ENCODE assay signal across 20 mouse cellular contexts in the genomic region with DNA sequence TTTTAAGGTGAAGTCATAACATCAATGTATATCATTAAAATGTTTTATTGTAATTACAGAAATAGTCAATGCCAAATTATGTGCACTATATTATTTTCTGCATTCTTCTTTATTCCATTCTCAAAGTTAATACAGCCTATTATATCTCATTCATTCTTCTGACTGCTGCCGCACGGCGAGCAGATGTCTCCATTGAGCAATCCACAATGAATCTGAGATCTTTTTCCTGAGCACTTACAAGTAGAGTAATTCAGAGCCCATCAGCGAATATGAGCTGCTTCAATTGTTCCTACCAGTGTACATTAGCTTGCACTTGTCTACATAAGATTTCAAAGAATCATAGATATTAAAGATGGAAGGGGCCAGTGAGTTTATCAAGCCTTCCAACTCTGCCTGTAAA. TPM values are rescaled to one million over a fixed set of nuclear protein-coding genes. Genes with fewer than 3 reads are reported as not detected.
DNase-seq lines count a peak whose midpoint lies in the region; ATAC-seq and TF ChIP-seq lines count a peak whose summit lies in the region.
"Had no signal": no experiment of that assay in that cellular context is flagged by ENCODE, and none has a peak within 500 bp of the region (broad histone marks: within the 10 kb centered on the region; RNA-seq: fewer than 3 reads in every experiment).

No protein-coding gene starts in this region.

- H3K9me3 ChIP-seq in forebrain, embryonic 12.5 days, result no peaks in the 10 kb centered on the region
- peaks cover 3% of the 10 kb centered on the region for H3K9me3 ChIP-seq in forebrain, embryonic 11.5 days (ENCODE audit: control insufficient read depth, low read length)
- H3K9me3 ChIP-seq in forebrain, embryonic 15.5 days, result no peaks in the 10 kb centered on the region
- no peaks in the 10 kb centered on the region for H3K9me3 ChIP-seq in forebrain, postnatal 0 days (ENCODE audit: low read length)
- H3K9me3 ChIP-seq: embryonic facial prominence, embryonic 10.5 days; embryonic facial prominence, embryonic 12.5 days; G1E had no signal

- H3K9ac ChIP-seq in forebrain, embryonic 12.5 days, result no peak overlapping the region
- no peak overlapping the region for H3K9ac ChIP-seq in forebrain, embryonic 11.5 days (ENCODE audit: low read length)
- H3K9ac ChIP-seq in forebrain, embryonic 15.5 days (replicated peaks), result no peak overlapping the region
- H3K9ac ChIP-seq in forebrain, postnatal 0 days, result no peak overlapping the region
- H3K9ac ChIP-seq: embryonic facial prominence, embryonic 12.5 days had no signal

- H3K4me3 ChIP-seq in forebrain, embryonic 12.5 days (replicated peaks), result no peak overlapping the region
- no peak overlapping the region for H3K4me3 ChIP-seq in forebrain, embryonic 11.5 days (ENCODE audit: low read depth, low read length)
- no peak overlapping the region for H3K4me3 ChIP-seq in forebrain, embryonic 15.5 days
- H3K4me3 ChIP-seq in forebrain, postnatal 0 days (ENCODE audit: low read depth, low read length), result no peak overlapping the region
- H3K4me3 ChIP-seq: embryonic facial prominence, embryonic 10.5 days; embryonic facial prominence, embryonic 12.5 days had no signal

- 0 out of 2 replicates have a peak, but pooled peaks have one; percentile 44 for ATAC-seq in forebrain, embryonic 12.5 days (ENCODE audit: low FRiP score)
- no peak for ATAC-seq in forebrain, embryonic 11.5 days (replicated peaks; ENCODE audit: low FRiP score)
- 0 out of 2 replicates have a peak, but pooled peaks have one; percentile 42 for ATAC-seq in forebrain, embryonic 15.5 days (replicated peaks)
- peak; percentile 55; the same call in 1 of the 2 replicates for ATAC-seq in forebrain, postnatal 0 days
- ATAC-seq: activated CD4-positive, CD25-positive, alpha-beta regulatory T cell, adult 4 months; CD4-positive, CD25-positive, alpha-beta regulatory T cell, adult 4 months; Patski had no signal

- no peaks in the 10 kb centered on the region for H3K27me3 ChIP-seq in forebrain, embryonic 12.5 days
- no peaks in the 10 kb centered on the region for H3K27me3 ChIP-seq in forebrain, embryonic 11.5 days (ENCODE audit: control insufficient read depth, insufficient read depth, low read length)
- H3K27me3 ChIP-seq in forebrain, embryonic 15.5 days, result no peaks in the 10 kb centered on the region
- no peaks in the 10 kb centered on the region for H3K27me3 ChIP-seq in forebrain, postnatal 0 days (ENCODE audit: insufficient read depth, low read length)
- H3K27me3 ChIP-seq: CH12.LX; embryonic facial prominence, embryonic 12.5 days; Patski had no signal

- H3K4me1 ChIP-seq in forebrain, embryonic 12.5 days, result peaks cover 14% of the 10 kb centered on the region
- H3K4me1 ChIP-seq in forebrain, embryonic 11.5 days (replicated peaks; ENCODE audit: control insufficient read depth, insufficient read depth, low read length), result no peaks in the 10 kb centered on the region
- peaks cover 26% of the 10 kb centered on the region for H3K4me1 ChIP-seq in forebrain, embryonic 15.5 days
- no peaks in the 10 kb centered on the region; the same call in 1 of the 2 replicates for H3K4me1 ChIP-seq in forebrain, postnatal 0 days (ENCODE audit: insufficient read depth)

- H3K4me2 ChIP-seq in forebrain, embryonic 12.5 days, result no peak overlapping the region
- no peak overlapping the region for H3K4me2 ChIP-seq in forebrain, embryonic 11.5 days (ENCODE audit: low read depth, low read length, severe bottlenecking)
- H3K4me2 ChIP-seq in forebrain, embryonic 15.5 days (replicated peaks), result no peak overlapping the region
- H3K4me2 ChIP-seq in forebrain, postnatal 0 days (ENCODE audit: low read depth), result no peak overlapping the region
- H3K4me2 ChIP-seq: embryonic facial prominence, embryonic 12.5 days had no signal

- TF ChIP-seq CTCF in brain, embryonic 14.5 days (IDR thresholded peaks at IDR 0.05; ENCODE audit: borderline replicate concordance, extremely low read depth, insufficient read depth, insufficient read length), result no peak
- no peak for TF ChIP-seq CTCF in forebrain, postnatal 0 days (IDR thresholded peaks at IDR 0.05; ENCODE audit: low read depth)

- 76% methylated on average over 4 of the region's 4 CpGs for WGBS in forebrain, embryonic 12.5 days
- 87% methylated on average over 4 of the region's 4 CpGs for WGBS in forebrain, embryonic 11.5 days
- WGBS in forebrain, embryonic 15.5 days, result 63% methylated on average over 4 of the region's 4 CpGs
- 69% methylated on average over 4 of the region's 4 CpGs for WGBS in forebrain, postnatal 0 days

- no peak for DNase-seq in forebrain, embryonic 11.5 days (ENCODE audit: low spot score)
- DNase-seq in brain, embryonic 14.5 days (ENCODE audit: low read depth), result peak; percentile 53
- DNase-seq in forebrain, postnatal 0 days, result no peak
- DNase-seq in right cerebral cortex, postnatal 10 days (ENCODE audit: low spot score in 2 of 2), result no peak
- no peak for DNase-seq in cerebellum, postnatal 10 days
- DNase-seq: adrenal gland, adult 8-10 months; adrenal gland, postnatal 14 days; adrenal gland, postnatal 36 days; B cell, adult 2 months; cerebellum, adult 18-20 months; cerebellum, postnatal 25 days had no signal

- H3K36me3 ChIP-seq in forebrain, embryonic 12.5 days (replicated peaks), result peaks cover 11% of the 10 kb centered on the region
- peaks cover 3% of the 10 kb centered on the region; the same call in 1 of the 2 replicates for H3K36me3 ChIP-seq in forebrain, embryonic 11.5 days (ENCODE audit: control insufficient read depth, insufficient read depth, low read length)
- H3K36me3 ChIP-seq in forebrain, embryonic 15.5 days, result peaks cover 9% of the 10 kb centered on the region; the same call in 1 of the 2 replicates
- no peaks in the 10 kb centered on the region for H3K36me3 ChIP-seq in forebrain, postnatal 0 days (ENCODE audit: insufficient read depth)
- H3K36me3 ChIP-seq: G1E had no signal

- no peak overlapping the region for H3K27ac ChIP-seq in forebrain, embryonic 12.5 days
- H3K27ac ChIP-seq in forebrain, embryonic 11.5 days (ENCODE audit: low read depth, low read length), result no peak overlapping the region
- peak overlapping the region; percentile 63; the same call in 1 of the 2 replicates for H3K27ac ChIP-seq in forebrain, embryonic 15.5 days (replicated peaks)
- H3K27ac ChIP-seq in forebrain, postnatal 0 days (ENCODE audit: low read depth, low read length), result no peak overlapping the region
- H3K27ac ChIP-seq: embryonic facial prominence, embryonic 10.5 days; embryonic facial prominence, embryonic 12.5 days had no signal

- no peak for TF ChIP-seq POLR2A in brain, embryonic 14.5 days (IDR thresholded peaks at IDR 0.05; ENCODE audit: borderline replicate concordance, extremely low read depth, insufficient read depth, insufficient read length, poor library complexity, severe bottlenecking)

RNA-seq across cellular contexts. Expression of gene Bcl9, which starts 12.8 kb away (rescaled TPM):
- polyA plus RNA-seq in forebrain, embryonic 12.5 days (2016; fragmentation: Nextera tagmentation; extraction: Ambion mirVana), result 82.8 and 91.9 TPM in 2 replicates
- polyA plus RNA-seq in forebrain, embryonic 11.5 days (2014; fragmentation: Nextera tagmentation; extraction: Ambion mirVana), result 81.8 and 82.1 TPM in 2 replicates
- 37.4 and 77.8 TPM in 2 replicates for polyA plus RNA-seq in brain, embryonic 14.5 days (2012; rRNA removed)
- polyA plus RNA-seq in forebrain, embryonic 15.5 days (2015; fragmentation: Nextera tagmentation; extraction: Ambion mirVana), result 111 and 113 TPM in 2 replicates
- 32.5 and 46.4 TPM in 2 replicates for total RNA-seq in forebrain, postnatal 0 days (2014; rRNA removed)
- 48.3 and 62.8 TPM in 2 replicates for polyA plus RNA-seq in forebrain, postnatal 0 days (2015; fragmentation: Nextera tagmentation; extraction: Ambion mirVana)
